Mouse (Mus musculus) cerebellum, adult 2 months (tissue): Measurements from ENCODE around the gene Hist1h3c.

Experiments
- CTCF ChIP-seq: fragments of 200-500 bp; IDR thresholded peaks from 2 replicates; pipeline ENCODE4 v1.5.1; 2011; ENCODE audit warnings: low read depth, mild to moderate bottlenecking, control low read depth, low read length, moderate library complexity, borderline replicate concordance; ENCODE audit not compliant: insufficient read depth
- POLR2A ChIP-seq: fragments of 200-500 bp; IDR thresholded peaks from 2 replicates; pipeline ENCODE4 v1.6.1; 2011; ENCODE audit warnings: low read length, control low read depth, borderline replicate concordance; ENCODE audit not compliant: insufficient read depth

- no peak for TF ChIP-seq CTCF
- no peak for TF ChIP-seq POLR2A
Measured at GRCm38 (mm10) chr13:23759916-23760239, 14.5 kb upstream of the Hist1h3c start.
